25 mouse cellular contexts compared by ENCODE assay signal in genomic region chr4:59274136-59274535, GRCm38 (mm10).
DNase-seq lines count a peak whose midpoint lies in the region; ATAC-seq lines count a peak whose summit lies in the region.
"Had no signal": no experiment of that assay in that cellular context is flagged by ENCODE, and none has a peak within 500 bp of the region (broad histone marks: within the 10 kb centered on the region; RNA-seq: fewer than 3 reads in every experiment).

No protein-coding gene starts in this region.

- no peak overlapping the region for H3K4me2 ChIP-seq in liver, embryonic 13.5 days
- H3K4me2 ChIP-seq in liver, embryonic 11.5 days = no peak overlapping the region
- H3K4me2 ChIP-seq in embryonic facial prominence, embryonic 15.5 days (replicated peaks) = no peak overlapping the region; the same call in 1 of the 2 replicates
- H3K4me2 ChIP-seq in kidney, embryonic 16.5 days (replicated peaks; ENCODE audit: low read depth, low read length) = no peak overlapping the region
- no peak overlapping the region for H3K4me2 ChIP-seq in hindbrain, embryonic 14.5 days (replicated peaks)
- no peak overlapping the region for H3K4me2 ChIP-seq in midbrain, embryonic 11.5 days
- H3K4me2 ChIP-seq: embryonic facial prominence, embryonic 13.5 days; heart, embryonic 12.5 days; hindbrain, embryonic 15.5 days; kidney, embryonic 15.5 days; midbrain, embryonic 12.5 days; neural tube, embryonic 13.5 days; stomach, embryonic 15.5 days had no signal

- H3K27me3 ChIP-seq in liver, embryonic 13.5 days = no peaks in the 10 kb centered on the region
- no peaks in the 10 kb centered on the region for H3K27me3 ChIP-seq in liver, embryonic 11.5 days (replicated peaks; ENCODE audit: control insufficient read depth, insufficient read depth, low read length)
- no peaks in the 10 kb centered on the region for H3K27me3 ChIP-seq in embryonic facial prominence, embryonic 15.5 days
- H3K27me3 ChIP-seq in kidney, embryonic 16.5 days (ENCODE audit: insufficient read depth, low read length) = no peaks in the 10 kb centered on the region
- no peaks in the 10 kb centered on the region for H3K27me3 ChIP-seq in hindbrain, embryonic 14.5 days (ENCODE audit: control insufficient read depth, insufficient read depth, low read length)
- H3K27me3 ChIP-seq in midbrain, embryonic 11.5 days (ENCODE audit: control insufficient read depth, insufficient read depth, low read length) = no peaks in the 10 kb centered on the region
- H3K27me3 ChIP-seq: embryonic facial prominence, embryonic 13.5 days; heart, embryonic 12.5 days; hindbrain, embryonic 15.5 days; kidney, embryonic 15.5 days; midbrain, embryonic 12.5 days; neural tube, embryonic 13.5 days; stomach, embryonic 15.5 days had no signal

- no peak for DNase-seq in liver, embryonic 13.5 days
- no peak for DNase-seq in liver, embryonic 11.5 days (ENCODE audit: low spot score)
- no peak for DNase-seq in hindbrain, embryonic 14.5 days (ENCODE audit: low spot score)
- no peak for DNase-seq in midbrain, embryonic 11.5 days (ENCODE audit: low spot score, missing footprints)
- DNase-seq: cerebellum, adult 8-10 months; cerebellum, postnatal 25 days; gastrocnemius, postnatal 36 days; heart, adult 2 months; heart, postnatal 4 days; lung, adult 2 months; lung, postnatal 10 days; right cerebral cortex, postnatal 4 days had no signal

- H3K36me3 ChIP-seq in liver, embryonic 13.5 days = no peaks in the 10 kb centered on the region
- H3K36me3 ChIP-seq in liver, embryonic 11.5 days (ENCODE audit: control insufficient read depth, insufficient read depth, low read length) = no peaks in the 10 kb centered on the region
- no peaks in the 10 kb centered on the region for H3K36me3 ChIP-seq in embryonic facial prominence, embryonic 15.5 days
- H3K36me3 ChIP-seq in kidney, embryonic 16.5 days (ENCODE audit: insufficient read depth, low read length) = no peaks in the 10 kb centered on the region
- no peaks in the 10 kb centered on the region for H3K36me3 ChIP-seq in hindbrain, embryonic 14.5 days (replicated peaks; ENCODE audit: control insufficient read depth, insufficient read depth)
- H3K36me3 ChIP-seq in midbrain, embryonic 11.5 days (ENCODE audit: control insufficient read depth, insufficient read depth, low read length) = no peaks in the 10 kb centered on the region
- H3K36me3 ChIP-seq: embryonic facial prominence, embryonic 13.5 days; heart, embryonic 12.5 days; hindbrain, embryonic 15.5 days; kidney, embryonic 15.5 days; midbrain, embryonic 12.5 days; neural tube, embryonic 13.5 days; stomach, embryonic 15.5 days had no signal

- no peak overlapping the region for H3K4me3 ChIP-seq in liver, embryonic 13.5 days (replicated peaks)
- H3K4me3 ChIP-seq in liver, embryonic 11.5 days (ENCODE audit: low read depth, low read length) = no peak overlapping the region
- H3K4me3 ChIP-seq in embryonic facial prominence, embryonic 15.5 days (replicated peaks) = no peak overlapping the region
- H3K4me3 ChIP-seq in kidney, embryonic 16.5 days (ENCODE audit: low read length) = no peak overlapping the region
- no peak overlapping the region for H3K4me3 ChIP-seq in hindbrain, embryonic 14.5 days (replicated peaks; ENCODE audit: low read length)
- no peak overlapping the region for H3K4me3 ChIP-seq in midbrain, embryonic 11.5 days (ENCODE audit: low read depth, low read length)
- H3K4me3 ChIP-seq: embryonic facial prominence, embryonic 13.5 days; heart, adult 2 months; heart, embryonic 12.5 days; hindbrain, embryonic 15.5 days; kidney, embryonic 15.5 days; layer of hippocampus, adult 2 months; midbrain, embryonic 12.5 days; neural tube, embryonic 13.5 days; stomach, embryonic 15.5 days had no signal

- H3K9me3 ChIP-seq in liver, embryonic 13.5 days (replicated peaks) = no peaks in the 10 kb centered on the region
- peaks cover 6% of the 10 kb centered on the region for H3K9me3 ChIP-seq in liver, embryonic 11.5 days (ENCODE audit: control insufficient read depth, low read length)
- H3K9me3 ChIP-seq in embryonic facial prominence, embryonic 15.5 days (replicated peaks) = no peaks in the 10 kb centered on the region
- 0 out of 2 replicates have a peak, but pooled peaks cover 4% of the 10 kb centered on the region for H3K9me3 ChIP-seq in kidney, embryonic 16.5 days (ENCODE audit: low read length)
- no peaks in the 10 kb centered on the region for H3K9me3 ChIP-seq in hindbrain, embryonic 14.5 days (ENCODE audit: control insufficient read depth, low read length)
- no peaks in the 10 kb centered on the region for H3K9me3 ChIP-seq in midbrain, embryonic 11.5 days (ENCODE audit: control insufficient read depth, low read length)
- H3K9me3 ChIP-seq: hindbrain, embryonic 15.5 days; kidney, embryonic 15.5 days; midbrain, embryonic 12.5 days; stomach, embryonic 15.5 days had no signal

- ATAC-seq in liver, embryonic 13.5 days (ENCODE audit: low read depth) = no peak
- no peak for ATAC-seq in liver, embryonic 11.5 days (replicated peaks; ENCODE audit: low FRiP score)
- ATAC-seq in embryonic facial prominence, embryonic 15.5 days (ENCODE audit: insufficient number of reproducible peaks, low FRiP score, low TSS enrichment, low read depth) = no peak
- ATAC-seq in megakaryocyte, adult 5-6 weeks (ENCODE audit: poor library complexity, severe bottlenecking) = peak; percentile 47
- ATAC-seq in kidney, embryonic 16.5 days (ENCODE audit: low FRiP score, low TSS enrichment) = no peak
- ATAC-seq in hindbrain, embryonic 14.5 days (ENCODE audit: low FRiP score) = no peak
- no peak for ATAC-seq in midbrain, embryonic 11.5 days (ENCODE audit: low FRiP score)
- ATAC-seq: activated CD4-positive, CD25-positive, alpha-beta regulatory T cell, adult 4 months had no signal

- peaks cover 53% of the 10 kb centered on the region for H3K4me1 ChIP-seq in liver, embryonic 13.5 days (replicated peaks)
- H3K4me1 ChIP-seq in liver, embryonic 11.5 days (replicated peaks; ENCODE audit: control insufficient read depth, insufficient read depth, low read length) = peaks cover 27% of the 10 kb centered on the region
- H3K4me1 ChIP-seq in embryonic facial prominence, embryonic 15.5 days = no peaks in the 10 kb centered on the region
- H3K4me1 ChIP-seq in kidney, embryonic 16.5 days (ENCODE audit: insufficient read depth, low read length) = no peaks in the 10 kb centered on the region
- no peaks in the 10 kb centered on the region for H3K4me1 ChIP-seq in hindbrain, embryonic 14.5 days (replicated peaks; ENCODE audit: control insufficient read depth, insufficient read depth, low read length)
- no peaks in the 10 kb centered on the region for H3K4me1 ChIP-seq in midbrain, embryonic 11.5 days (ENCODE audit: control insufficient read depth, insufficient read depth, low read length)
- H3K4me1 ChIP-seq: heart, embryonic 12.5 days; hindbrain, embryonic 15.5 days; kidney, embryonic 15.5 days; midbrain, embryonic 12.5 days; neural tube, embryonic 13.5 days; stomach, embryonic 15.5 days had no signal

- H3K9ac ChIP-seq in liver, embryonic 13.5 days = no peak overlapping the region
- no peak overlapping the region for H3K9ac ChIP-seq in liver, embryonic 11.5 days (ENCODE audit: low read depth, low read length)
- H3K9ac ChIP-seq in embryonic facial prominence, embryonic 15.5 days = no peak overlapping the region
- no peak overlapping the region for H3K9ac ChIP-seq in kidney, embryonic 16.5 days (replicated peaks; ENCODE audit: low read length)
- no peak overlapping the region for H3K9ac ChIP-seq in hindbrain, embryonic 14.5 days
- H3K9ac ChIP-seq in midbrain, embryonic 11.5 days (ENCODE audit: low read length) = no peak overlapping the region
- H3K9ac ChIP-seq: embryonic facial prominence, embryonic 13.5 days; heart, embryonic 12.5 days; hindbrain, embryonic 15.5 days; kidney, embryonic 15.5 days; liver, embryonic 14.5 days; midbrain, embryonic 12.5 days; neural tube, embryonic 13.5 days; stomach, embryonic 15.5 days had no signal

- WGBS in liver, embryonic 13.5 days (ENCODE audit: insufficient replicate concordance) = 59% methylated on average over 4 of the region's 4 CpGs
- WGBS in liver, embryonic 11.5 days = 76% methylated on average over 4 of the region's 4 CpGs
- 32% methylated on average over 4 of the region's 4 CpGs for WGBS in embryonic facial prominence, embryonic 15.5 days
- WGBS in kidney, embryonic 16.5 days = 41% methylated on average over 4 of the region's 4 CpGs
- WGBS in hindbrain, embryonic 14.5 days = 89% methylated on average over 4 of the region's 4 CpGs
- 88% methylated on average over 4 of the region's 4 CpGs for WGBS in midbrain, embryonic 11.5 days

- H3K27ac ChIP-seq in liver, embryonic 13.5 days = peak overlapping the region; percentile 6; the same call in 1 of the 2 replicates
- no peak overlapping the region for H3K27ac ChIP-seq in liver, embryonic 11.5 days (ENCODE audit: low read depth, low read length)
- 0 out of 2 replicates have a peak overlapping the region, but pooled peaks have one; percentile 17 for H3K27ac ChIP-seq in embryonic facial prominence, embryonic 15.5 days (replicated peaks)
- H3K27ac ChIP-seq in kidney, embryonic 16.5 days (ENCODE audit: low read length) = no peak overlapping the region
- no peak overlapping the region for H3K27ac ChIP-seq in hindbrain, embryonic 14.5 days
- no peak overlapping the region for H3K27ac ChIP-seq in midbrain, embryonic 11.5 days (ENCODE audit: low read depth, low read length)
- H3K27ac ChIP-seq: embryonic facial prominence, embryonic 13.5 days; heart, adult 2 months; hindbrain, embryonic 15.5 days; kidney, embryonic 15.5 days; layer of hippocampus, adult 2 months; liver, embryonic 14.5 days; midbrain, embryonic 12.5 days; neural tube, embryonic 13.5 days; stomach, embryonic 15.5 days had no signal

Comparison
In these comparisons a context has a peak if more than half of its experiments do, and no peak if none do; other contexts are left out.
1. H3K27ac ChIP-seq: peak in liver, embryonic 13.5 days (single experiment) and embryonic facial prominence, embryonic 15.5 days (single experiment); none in liver, embryonic 11.5 days (single experiment), kidney, embryonic 16.5 days (single experiment), hindbrain, embryonic 14.5 days (single experiment) and midbrain, embryonic 11.5 days (single experiment).